Mouse (Mus musculus) liver, adult 2 months (tissue): ENCODE data around the gene Syt1. TPM values are rescaled to one million over a fixed set of nuclear protein-coding genes. Genes with fewer than 3 reads are reported as not detected.

ENCODE experiments used
- DNase-seq: peaks from one replicate; pipeline ENCODE4 v3.0.0-alpha.2; 2011; ENCODE audit warnings: low read depth, low spot score; ENCODE audit errors: extremely low read depth
- H3K27ac ChIP-seq: fragments of 200-500 bp; replicated peaks from 2 replicates; pipeline ENCODE4 v1.5.1; 2012; ENCODE audit warnings: low read depth, mild to moderate bottlenecking, control low read depth, inconsistent platforms, low read length; ENCODE audit not compliant: insufficient read depth
- H3K27me3 ChIP-seq: fragments of 200-500 bp; 2 replicates; pipeline ENCODE4 v1.6.1; 2012; ENCODE audit warnings: mild to moderate bottlenecking, moderate library complexity, low read length, inconsistent platforms; ENCODE audit not compliant: control insufficient read depth, insufficient read depth
- H3K36me3 ChIP-seq: fragments of 200-500 bp; 2 replicates; pipeline ENCODE4 v1.6.1; 2012; ENCODE audit warnings: low read length, inconsistent platforms; ENCODE audit not compliant: control insufficient read depth, insufficient read depth
- H3K4me1 ChIP-seq: fragments of 200-500 bp; 2 replicates; pipeline ENCODE4 v1.6.1; 2011; ENCODE audit warnings: low read length; ENCODE audit not compliant: control insufficient read depth, insufficient read depth
- H3K4me3 ChIP-seq: fragments of 200-500 bp; 2 replicates; pipeline ENCODE4 v1.5.1; 2011; ENCODE audit warnings: low read depth, mild to moderate bottlenecking, control low read depth, low read length, moderate library complexity; ENCODE audit not compliant: insufficient read depth
- H3K79me2 ChIP-seq: fragments of 200-500 bp; 2 replicates; pipeline ENCODE4 v1.6.1; 2012; ENCODE audit warnings: inconsistent platforms, mild to moderate bottlenecking, low read length, moderate library complexity; ENCODE audit not compliant: control insufficient read depth, insufficient read depth
- H3K9ac ChIP-seq: fragments of 200-500 bp; 2 replicates; pipeline ENCODE4 v1.6.1; 2012; ENCODE audit warnings: low read depth, mild to moderate bottlenecking, control low read depth, inconsistent platforms, low read length
- CTCF ChIP-seq: fragments of 200-500 bp; IDR thresholded peaks from 2 replicates; pipeline ENCODE4 v1.5.1; 2011; ENCODE audit warnings: low read depth, low read length, control low read depth
- POLR2A ChIP-seq: fragments of 200-500 bp; IDR thresholded peaks from 2 replicates; pipeline ENCODE4 v1.6.1; 2011; ENCODE audit warnings: low read length, control low read depth; ENCODE audit not compliant: insufficient read depth; ENCODE audit errors: extremely low read depth
- WGBS: fragments of 180-500 bp; shearing (Covaris S2); methylation state at CpG from one replicate; pipeline ENCODE4 v1.1.7; 2018; 5-methylcytosine and 5-hydroxymethylcytosine counted together
- polyA plus RNA-seq: library from polyadenylated mRNA; depleted of rRNA; stranded (reverse); fragments of >200 nt; gene quantifications from 2 replicates; pipeline ENCODE4 v1.2.3, GENCODE M21; 2012
- total RNA-seq: library from RNA; depleted of rRNA; stranded (reverse); fragments of >200 nt; gene quantifications from 2 replicates; pipeline ENCODE4 v1.2.3, GENCODE M21; 2014

The Syt1 gene
- total and polyA plus RNA-seq, 2 experiments: 2.5 to 5.8 TPM

GRCm38 (mm10) chr10:108506917-108507316 is 503.9 kb downstream of the Syt1 start:
- no peak for DNase-seq
- WGBS: 96% methylated on average over 4 of the region's 4 CpGs
- Histone ChIP-seq H3K27me3 (no peaks in the 10 kb centered on the region), H3K4me3 (no peak overlapping the region), H3K79me2 (no peaks in the 10 kb centered on the region), H3K4me1 (peaks cover 9% of the 10 kb centered on the region), H3K27ac (no peak overlapping the region), H3K36me3 (no peaks in the 10 kb centered on the region), H3K9ac (no peak overlapping the region)
- TF ChIP-seq CTCF (no peak), POLR2A (no peak)

GRCm38 (mm10) chr10:108504925-108505324 is 505.9 kb downstream of the Syt1 start:
- WGBS: 50% methylated on average over 7 of the region's 7 CpGs

GRCm38 (mm10) chr10:108504128-108504870 is 506.5 kb downstream of the Syt1 start:
- no peak for TF ChIP-seq POLR2A
- TF ChIP-seq CTCF: no peak
- Histone ChIP-seq H3K27ac (no peak overlapping the region), H3K36me3 (no peaks in the 10 kb centered on the region), H3K27me3 (no peaks in the 10 kb centered on the region), H3K9ac (no peak overlapping the region), H3K4me3 (no peak overlapping the region), H3K4me1 (no peaks in the 10 kb centered on the region; the same call in 1 of the 2 replicates), H3K79me2 (no peaks in the 10 kb centered on the region)
- no peak for DNase-seq
- 52% methylated on average over 21 of the region's 21 CpGs for WGBS

More at GRCm38 (mm10) chr10:108504925-108505324, 505.9 kb downstream of the Syt1 start:
- H3K36me3 ChIP-seq: no peaks in the 10 kb centered on the region
- no peak overlapping the region for H3K9ac ChIP-seq
- no peak for DNase-seq
- H3K79me2 ChIP-seq: no peaks in the 10 kb centered on the region
- H3K27me3 ChIP-seq: no peaks in the 10 kb centered on the region
- no peak overlapping the region for H3K4me3 ChIP-seq
- H3K27ac ChIP-seq: no peak overlapping the region
- peaks cover 6% of the 10 kb centered on the region for H3K4me1 ChIP-seq
- no peak for TF ChIP-seq CTCF

GRCm38 (mm10) chr10:108490231-108490630 is 520.6 kb downstream of the Syt1 start:
- H3K4me3 ChIP-seq: no peak overlapping the region
- H3K36me3 ChIP-seq: no peaks in the 10 kb centered on the region
- no peak for DNase-seq
- 50% methylated on average over 7 of the region's 7 CpGs for WGBS
- no peak for TF ChIP-seq CTCF
- TF ChIP-seq POLR2A: no peak
- no peaks in the 10 kb centered on the region for H3K79me2 ChIP-seq
- no peak overlapping the region for H3K9ac ChIP-seq
- H3K27me3 ChIP-seq: no peaks in the 10 kb centered on the region
- H3K4me1 ChIP-seq: no peaks in the 10 kb centered on the region
- H3K27ac ChIP-seq: no peak overlapping the region

- DNase-seq: no peak
- Histone ChIP-seq H3K4me1 (no peaks in the 10 kb centered on the region), H3K4me3 (no peak overlapping the region), H3K36me3 (no peaks in the 10 kb centered on the region), H3K9ac (no peak overlapping the region), H3K79me2 (no peaks in the 10 kb centered on the region), H3K27me3 (0 out of 2 replicates have a peak, but pooled peaks cover 3% of the 10 kb centered on the region), H3K27ac (no peak overlapping the region)
- TF ChIP-seq POLR2A (no peak), CTCF (no peak)
- 89% methylated on average over 10 of the region's 10 CpGs for WGBS
These were observed 526.8 kb downstream of the Syt1 start for GRCm38 (mm10) chr10:108483991-108484390.

GRCm38 (mm10) chr10:108480146-108480850 is 530.5 kb downstream of the Syt1 start:
- WGBS: 91% methylated on average over 11 of the region's 11 CpGs
- H3K27ac ChIP-seq: no peak overlapping the region
- no peaks in the 10 kb centered on the region for H3K79me2 ChIP-seq
- 0 out of 2 replicates have a peak, but pooled peaks cover 3% of the 10 kb centered on the region for H3K27me3 ChIP-seq
- H3K9ac ChIP-seq: no peak overlapping the region
- H3K36me3 ChIP-seq: no peaks in the 10 kb centered on the region
- H3K4me3 ChIP-seq: no peak overlapping the region
- H3K4me1 ChIP-seq: no peaks in the 10 kb centered on the region
- no peak for DNase-seq
- TF ChIP-seq POLR2A (no peak), CTCF (no peak)
